In the genomic region with DNA sequence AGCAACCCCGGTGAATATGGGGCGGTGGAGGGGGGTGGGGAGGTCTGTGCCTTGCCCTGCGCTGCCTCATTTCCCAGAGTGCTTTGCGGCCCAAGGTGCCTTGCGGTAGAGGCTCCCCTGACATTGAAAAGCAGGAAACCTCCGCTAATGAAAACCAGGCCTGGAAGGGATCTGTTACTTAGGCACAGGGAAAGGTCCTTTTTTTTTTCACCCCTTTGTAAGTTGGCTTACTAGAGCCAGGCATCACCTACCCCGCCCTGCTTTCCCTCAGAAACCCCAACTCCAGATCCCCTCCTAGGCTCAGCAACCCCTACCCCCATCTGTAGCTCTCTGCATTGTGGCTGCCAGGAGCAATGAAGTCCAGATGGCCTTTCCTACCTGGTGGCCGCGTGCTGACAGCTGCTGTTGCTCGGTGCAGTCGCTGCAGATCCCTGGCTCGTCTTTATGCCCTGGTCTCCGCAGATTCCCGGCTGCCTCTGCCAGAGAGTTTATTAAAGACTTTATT, we compare ENCODE assay signal across 8 mouse cellular contexts.
DNase-seq lines count a peak whose midpoint lies in the region; ATAC-seq and TF ChIP-seq lines count a peak whose summit lies in the region.

No protein-coding gene starts in this region.

- peak overlapping the region; percentile 69 for H3K27ac ChIP-seq in intestine, embryonic 14.5 days (ENCODE audit: low read depth)
- no peak overlapping the region for H3K27ac ChIP-seq in intestine, postnatal 0 days (ENCODE audit: low read depth, low read length)
- H3K27ac ChIP-seq in embryonic facial prominence, embryonic 11.5 days (replicated peaks; ENCODE audit: low read depth, low read length) = peak overlapping the region; percentile 88
- H3K27ac ChIP-seq in intestine, embryonic 15.5 days = peak overlapping the region; percentile 67
- H3K27ac ChIP-seq in neural tube, embryonic 15.5 days (replicated peaks) = peak overlapping the region; percentile 64

- DNase-seq in intestine, embryonic 14.5 days (ENCODE audit: low spot score) = peak; percentile 63
- DNase-seq in embryonic facial prominence, embryonic 11.5 days (ENCODE audit: low spot score) = peak; percentile 98
- no peak for DNase-seq in thymus, postnatal 14 days
- DNase-seq in frontal cortex, postnatal 36 days (ENCODE audit: low spot score in 2 of 2) = no peak

- H3K4me2 ChIP-seq in intestine, embryonic 14.5 days (ENCODE audit: low read length) = 0 out of 2 replicates have a peak overlapping the region, but pooled peaks have one; percentile 14
- H3K4me2 ChIP-seq in intestine, postnatal 0 days (replicated peaks; ENCODE audit: low read depth) = no peak overlapping the region; the same call in 1 of the 2 replicates
- peak overlapping the region; percentile 15 for H3K4me2 ChIP-seq in embryonic facial prominence, embryonic 11.5 days (ENCODE audit: low read depth, low read length)
- peak overlapping the region; percentile 24 for H3K4me2 ChIP-seq in intestine, embryonic 15.5 days (replicated peaks)
- H3K4me2 ChIP-seq in neural tube, embryonic 15.5 days = 0 out of 2 replicates have a peak overlapping the region, but pooled peaks have one; percentile 9

- no peak for ATAC-seq in intestine, embryonic 14.5 days (replicated peaks; ENCODE audit: low FRiP score, low TSS enrichment, low read depth)
- no peak for ATAC-seq in intestine, postnatal 0 days
- peak; percentile 71 for ATAC-seq in embryonic facial prominence, embryonic 11.5 days (replicated peaks; ENCODE audit: insufficient number of reproducible peaks, low FRiP score, low TSS enrichment, low read depth)
- peak; percentile 45; the same call in 1 of the 2 replicates for ATAC-seq in intestine, embryonic 15.5 days
- ATAC-seq in neural tube, embryonic 15.5 days (ENCODE audit: low FRiP score) = peak; percentile 26; the same call in 1 of the 2 replicates
- ATAC-seq in CD4-positive, CD25-positive, alpha-beta regulatory T cell, adult 4 months = no peak

- 29% methylated on average over 14 of the region's 14 CpGs for WGBS in intestine, embryonic 14.5 days
- WGBS in intestine, postnatal 0 days = 33% methylated on average over 14 of the region's 14 CpGs
- WGBS in embryonic facial prominence, embryonic 11.5 days = 24% methylated on average over 14 of the region's 14 CpGs
- 33% methylated on average over 14 of the region's 14 CpGs for WGBS in intestine, embryonic 15.5 days
- WGBS in neural tube, embryonic 15.5 days = 36% methylated on average over 14 of the region's 14 CpGs

- no peaks in the 10 kb centered on the region for H3K36me3 ChIP-seq in intestine, embryonic 14.5 days (ENCODE audit: control insufficient read depth, insufficient read depth, low read length)
- no peaks in the 10 kb centered on the region for H3K36me3 ChIP-seq in intestine, postnatal 0 days (ENCODE audit: control insufficient read depth, insufficient read depth)
- H3K36me3 ChIP-seq in embryonic facial prominence, embryonic 11.5 days (replicated peaks; ENCODE audit: control insufficient read depth, insufficient read depth, low read depth, low read length) = no peaks in the 10 kb centered on the region
- H3K36me3 ChIP-seq in intestine, embryonic 15.5 days = no peaks in the 10 kb centered on the region
- no peaks in the 10 kb centered on the region for H3K36me3 ChIP-seq in neural tube, embryonic 15.5 days

- TF ChIP-seq CTCF in intestine, postnatal 0 days (IDR thresholded peaks at IDR 0.05; ENCODE audit: low read depth) = no peak

- H3K27me3 ChIP-seq in intestine, embryonic 14.5 days (replicated peaks; ENCODE audit: control insufficient read depth, insufficient read depth, low read length) = no peaks in the 10 kb centered on the region
- H3K27me3 ChIP-seq in intestine, postnatal 0 days (replicated peaks; ENCODE audit: control insufficient read depth, insufficient read depth, low read length) = no peaks in the 10 kb centered on the region
- H3K27me3 ChIP-seq in embryonic facial prominence, embryonic 11.5 days (ENCODE audit: control insufficient read depth, insufficient read depth, low read length) = no peaks in the 10 kb centered on the region
- H3K27me3 ChIP-seq in intestine, embryonic 15.5 days (replicated peaks) = no peaks in the 10 kb centered on the region
- H3K27me3 ChIP-seq in neural tube, embryonic 15.5 days (replicated peaks) = 0 out of 2 replicates have a peak, but pooled peaks cover 3% of the 10 kb centered on the region

- H3K4me1 ChIP-seq in intestine, embryonic 14.5 days (replicated peaks; ENCODE audit: control insufficient read depth, insufficient read depth, low read length) = peaks cover 26% of the 10 kb centered on the region
- H3K4me1 ChIP-seq in intestine, postnatal 0 days (replicated peaks; ENCODE audit: control insufficient read depth, insufficient read depth, low read length) = no peaks in the 10 kb centered on the region
- peaks cover 15% of the 10 kb centered on the region for H3K4me1 ChIP-seq in embryonic facial prominence, embryonic 11.5 days (ENCODE audit: control insufficient read depth, insufficient read depth, low read length)
- peaks cover 22% of the 10 kb centered on the region for H3K4me1 ChIP-seq in intestine, embryonic 15.5 days (replicated peaks)
- peaks cover 61% of the 10 kb centered on the region for H3K4me1 ChIP-seq in neural tube, embryonic 15.5 days

- no peak overlapping the region for H3K4me3 ChIP-seq in intestine, embryonic 14.5 days (ENCODE audit: low read depth, low read length)
- no peak overlapping the region for H3K4me3 ChIP-seq in intestine, postnatal 0 days (ENCODE audit: low read depth, low read length)
- no peak overlapping the region for H3K4me3 ChIP-seq in embryonic facial prominence, embryonic 11.5 days (ENCODE audit: low read depth, low read length)
- no peak overlapping the region for H3K4me3 ChIP-seq in intestine, embryonic 15.5 days (replicated peaks)
- no peak overlapping the region for H3K4me3 ChIP-seq in neural tube, embryonic 15.5 days (replicated peaks)

- H3K9me3 ChIP-seq in intestine, embryonic 14.5 days (ENCODE audit: control insufficient read depth, low read length) = no peaks in the 10 kb centered on the region
- H3K9me3 ChIP-seq in intestine, postnatal 0 days (ENCODE audit: control insufficient read depth) = no peaks in the 10 kb centered on the region
- no peaks in the 10 kb centered on the region for H3K9me3 ChIP-seq in embryonic facial prominence, embryonic 11.5 days (replicated peaks; ENCODE audit: control insufficient read depth, low read length)
- no peaks in the 10 kb centered on the region for H3K9me3 ChIP-seq in intestine, embryonic 15.5 days
- H3K9me3 ChIP-seq in neural tube, embryonic 15.5 days (replicated peaks) = no peaks in the 10 kb centered on the region

- H3K9ac ChIP-seq in intestine, embryonic 14.5 days (ENCODE audit: low read length) = no peak overlapping the region
- H3K9ac ChIP-seq in intestine, postnatal 0 days (ENCODE audit: low read depth, low read length) = no peak overlapping the region
- peak overlapping the region; percentile 10; the same call in 1 of the 2 replicates for H3K9ac ChIP-seq in embryonic facial prominence, embryonic 11.5 days (replicated peaks; ENCODE audit: low read length)
- no peak overlapping the region for H3K9ac ChIP-seq in intestine, embryonic 15.5 days
- 0 out of 2 replicates have a peak overlapping the region, but pooled peaks have one; percentile 14 for H3K9ac ChIP-seq in neural tube, embryonic 15.5 days (replicated peaks)

Comparison
In these comparisons a context has a peak if more than half of its experiments do, and no peak if none do; other contexts are left out.
1. ATAC-seq: peak in embryonic facial prominence, embryonic 11.5 days (single experiment), intestine, embryonic 15.5 days (single experiment) and neural tube, embryonic 15.5 days (single experiment); none in intestine, embryonic 14.5 days (single experiment), intestine, postnatal 0 days (single experiment) and CD4-positive, CD25-positive, alpha-beta regulatory T cell, adult 4 months (single experiment).
2. DNase-seq: peak in intestine, embryonic 14.5 days (single experiment) and embryonic facial prominence, embryonic 11.5 days (single experiment); none in thymus, postnatal 14 days (single experiment) and frontal cortex, postnatal 36 days (0 of 2).
3. H3K9ac ChIP-seq: peak in embryonic facial prominence, embryonic 11.5 days (single experiment) and neural tube, embryonic 15.5 days (single experiment); none in intestine, embryonic 14.5 days (single experiment), intestine, postnatal 0 days (single experiment) and intestine, embryonic 15.5 days (single experiment).